Mouse (Mus musculus): Measurements from ENCODE around the gene Pcsk2.

Pcsk2 gene

GRCm38 (mm10) chr2:143839458-143839857 is 293.5 kb downstream of the Pcsk2 start:
- peak; percentile 59 for DNase-seq (ENCODE audit: low read depth)

GRCm38 (mm10) chr2:143840895-143841294 is 294.9 kb downstream of the Pcsk2 start:
- DNase-seq (ENCODE audit: low read depth): peak; percentile 6

GRCm38 (mm10) chr2:143841536-143841935 is 295.6 kb downstream of the Pcsk2 start:
- no peak for DNase-seq (ENCODE audit: low read depth)

GRCm38 (mm10) chr2:143844779-143845178 is 298.8 kb downstream of the Pcsk2 start:
- DNase-seq (ENCODE audit: low read depth): no peak

- no peak for DNase-seq (ENCODE audit: low read depth)
Measured at GRCm38 (mm10) chr2:143846799-143847198, 300.8 kb downstream of the Pcsk2 start.

- no peak for DNase-seq (ENCODE audit: low read depth)
Measured at GRCm38 (mm10) chr2:143847291-143847690, 301.3 kb downstream of the Pcsk2 start.

GRCm38 (mm10) chr2:143851354-143852221 is 305.6 kb downstream of the Pcsk2 start:
- no peak for DNase-seq (ENCODE audit: low read depth)

GRCm38 (mm10) chr2:143852295-143853275 is 306.6 kb downstream of the Pcsk2 start:
- DNase-seq (ENCODE audit: low read depth): no peak

GRCm38 (mm10) chr2:143853447-143853846 is 307.5 kb downstream of the Pcsk2 start:
- DNase-seq (ENCODE audit: low read depth): no peak

- DNase-seq (ENCODE audit: low read depth): no peak
Measured at GRCm38 (mm10) chr2:143859166-143859565, 313.2 kb downstream of the Pcsk2 start.

GRCm38 (mm10) chr2:143862484-143863231 is 316.7 kb downstream of the Pcsk2 start, which contains the start of gene Bfsp1:
TSS of gene Bfsp1 (minus strand) at chr2:143863173.
- no peak for DNase-seq (ENCODE audit: low read depth)

- no peak for DNase-seq (ENCODE audit: low read depth)
Measured at GRCm38 (mm10) chr2:143864600-143864999, 318.6 kb downstream of the Pcsk2 start.

Data from naive thymus-derived CD4-positive, alpha-beta T cell, adult 2 months (primary cell).